Mouse (Mus musculus) testis, postnatal 10 days (tissue): ENCODE data around the gene 9130213A22Rik.

Experiments used
- DNase-seq: peaks from one replicate; pipeline ENCODE4 v3.0.0; 2021; ENCODE audit warnings: low spot score

The 9130213A22Rik gene

DNA sequence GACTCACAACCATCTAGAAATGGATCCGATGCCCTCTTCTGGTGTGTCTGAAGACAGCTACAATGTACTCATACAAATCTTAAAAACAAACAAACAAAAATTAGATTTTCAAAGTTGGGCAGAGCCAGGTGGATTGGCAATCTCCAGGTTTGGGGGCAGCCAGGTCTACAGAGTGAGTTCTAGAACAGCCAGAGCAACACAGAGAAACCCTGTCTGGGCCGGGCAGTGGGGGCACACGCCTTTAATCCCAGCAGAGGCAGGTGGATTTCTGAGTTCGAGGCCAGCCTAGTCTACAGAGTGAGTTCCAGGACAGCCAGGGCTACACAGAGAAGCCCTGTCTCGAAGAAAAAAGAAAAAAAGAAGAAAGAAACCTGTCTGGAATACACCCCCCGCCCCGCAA lies 28.5 kb downstream of the 9130213A22Rik start:
- DNase-seq = peak; percentile 31

DNA sequence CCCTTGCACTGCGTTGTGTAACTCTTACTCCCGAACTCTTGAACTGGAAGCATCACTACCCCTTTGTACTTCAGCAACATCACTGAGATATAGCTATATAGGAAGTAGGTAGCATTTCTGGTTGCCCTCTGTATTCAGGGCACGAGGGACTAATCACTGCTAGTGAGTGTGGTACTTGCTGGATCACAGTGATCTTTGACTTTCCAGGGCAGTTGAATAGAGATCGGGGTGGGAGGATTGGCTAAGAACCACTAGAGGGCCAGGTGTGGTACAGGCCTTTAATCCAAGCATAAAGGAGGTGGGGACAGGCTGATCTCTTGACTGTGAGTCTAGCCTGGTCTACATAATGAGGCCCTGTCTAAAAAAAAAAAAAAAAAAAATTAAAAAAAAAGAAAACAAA lies 29.5 kb downstream of the 9130213A22Rik start:
- DNase-seq = no peak

DNA sequence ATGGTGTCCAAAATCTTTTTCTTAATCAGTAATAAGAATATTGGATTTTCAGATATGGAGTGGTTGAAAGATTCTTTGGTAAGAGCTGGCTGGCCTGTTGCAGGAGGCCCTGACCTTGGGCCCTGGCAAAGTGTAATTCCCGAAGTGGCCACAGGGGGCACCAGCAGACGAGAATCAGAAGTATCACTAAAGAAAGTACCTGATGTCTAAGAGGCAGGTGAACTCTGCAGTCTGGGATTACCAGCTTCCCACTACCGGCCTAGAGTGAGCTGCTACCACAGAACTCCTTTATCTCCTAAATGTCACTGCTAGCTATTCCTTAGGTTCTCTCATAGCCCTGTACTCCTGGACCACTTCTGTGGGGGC lies 30.0 kb downstream of the 9130213A22Rik start:
- DNase-seq = peak; percentile 94

DNA sequence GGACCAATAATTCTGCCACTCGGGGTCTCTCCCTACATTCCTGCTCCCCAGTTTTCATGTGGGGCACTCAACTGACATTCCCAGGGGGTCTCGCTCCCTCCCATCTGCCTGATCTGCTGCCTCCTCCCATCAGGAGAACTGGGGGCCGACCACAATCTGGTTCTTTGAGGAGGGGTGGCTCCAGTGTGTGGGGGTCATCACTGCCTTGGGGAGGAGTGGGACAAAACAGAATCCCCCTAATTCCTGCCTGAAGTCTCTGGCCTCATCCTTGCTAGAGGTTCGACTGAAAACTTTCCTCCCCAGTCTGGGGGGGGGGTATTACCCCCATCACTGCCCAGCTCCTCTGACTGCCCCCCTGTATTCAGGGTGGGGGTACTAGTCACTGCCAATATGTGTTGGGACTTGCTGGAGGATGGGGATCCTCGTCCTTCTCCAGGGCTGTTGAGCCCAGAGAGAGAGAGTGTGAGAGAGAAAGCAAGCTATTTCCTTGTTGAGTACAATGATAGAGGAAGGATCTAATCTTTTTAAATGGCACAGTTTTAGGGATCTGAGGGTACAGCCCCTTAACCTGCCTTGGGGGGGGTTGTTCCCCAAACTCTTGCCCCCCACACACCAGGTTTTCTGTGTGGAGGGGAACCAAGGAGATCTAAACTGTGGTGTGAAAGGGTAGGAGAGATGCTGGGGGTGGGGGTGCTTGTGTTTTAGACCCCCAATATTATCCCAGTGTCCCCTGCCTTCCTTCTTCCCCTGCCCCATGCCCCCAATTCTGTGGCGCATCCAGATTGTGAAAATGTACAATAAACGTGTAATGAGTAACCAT lies 30.6 kb downstream of the 9130213A22Rik start:
- DNase-seq = peak; percentile 36

DNA sequence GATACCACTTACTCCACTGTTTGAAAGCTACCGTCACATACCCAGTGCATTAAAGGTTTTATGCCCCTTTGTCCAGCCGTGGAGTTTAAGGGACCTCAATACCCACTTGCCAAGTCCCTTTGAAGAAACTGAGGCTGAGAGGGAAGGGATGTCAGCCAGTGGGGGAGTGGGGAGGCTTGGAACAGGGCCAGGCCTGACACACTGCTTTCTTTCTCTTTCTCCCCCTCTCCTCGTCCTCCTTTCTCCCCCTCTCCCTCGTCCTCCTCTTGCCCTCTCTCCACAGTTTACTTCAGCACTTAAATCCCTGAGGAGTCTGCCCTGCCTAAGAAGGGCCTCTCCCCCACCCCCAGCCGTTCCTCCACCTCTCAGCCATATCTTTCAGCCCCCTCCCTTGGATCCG lies 32.0 kb downstream of the 9130213A22Rik start:
- DNase-seq = peak; percentile 54

DNA sequence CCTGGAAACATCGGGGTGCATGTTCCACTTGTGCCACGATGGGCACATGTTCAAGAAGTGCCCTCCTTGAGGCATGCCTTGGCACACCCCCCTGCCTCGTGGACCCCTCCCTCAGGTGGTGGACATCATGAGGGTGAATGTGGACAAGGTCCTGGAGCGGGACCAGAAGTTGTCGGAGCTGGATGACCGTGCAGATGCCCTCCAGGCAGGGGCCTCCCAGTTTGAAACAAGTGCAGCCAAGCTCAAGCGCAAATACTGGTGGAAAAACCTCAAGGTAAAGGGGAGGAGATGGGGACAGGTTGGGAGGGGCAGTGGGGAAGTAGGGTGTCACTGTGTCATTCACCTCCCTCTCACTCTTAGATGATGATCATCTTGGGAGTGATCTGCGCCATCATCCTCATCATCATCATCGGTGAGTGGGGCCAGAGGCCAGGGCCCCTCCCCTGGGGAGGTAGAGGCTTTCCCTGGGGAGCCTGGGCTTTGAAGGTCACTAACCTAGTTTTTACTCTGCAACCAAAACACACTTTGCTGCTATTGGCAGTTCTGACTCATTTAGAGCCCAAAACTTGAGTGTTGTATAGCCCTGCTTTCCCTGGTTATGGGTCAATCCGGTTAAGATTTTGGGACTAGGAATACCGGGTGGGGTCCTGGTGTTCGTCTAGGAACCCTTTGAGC lies 32.6 kb downstream of the 9130213A22Rik start:
- peak; percentile 60 for DNase-seq

DNA sequence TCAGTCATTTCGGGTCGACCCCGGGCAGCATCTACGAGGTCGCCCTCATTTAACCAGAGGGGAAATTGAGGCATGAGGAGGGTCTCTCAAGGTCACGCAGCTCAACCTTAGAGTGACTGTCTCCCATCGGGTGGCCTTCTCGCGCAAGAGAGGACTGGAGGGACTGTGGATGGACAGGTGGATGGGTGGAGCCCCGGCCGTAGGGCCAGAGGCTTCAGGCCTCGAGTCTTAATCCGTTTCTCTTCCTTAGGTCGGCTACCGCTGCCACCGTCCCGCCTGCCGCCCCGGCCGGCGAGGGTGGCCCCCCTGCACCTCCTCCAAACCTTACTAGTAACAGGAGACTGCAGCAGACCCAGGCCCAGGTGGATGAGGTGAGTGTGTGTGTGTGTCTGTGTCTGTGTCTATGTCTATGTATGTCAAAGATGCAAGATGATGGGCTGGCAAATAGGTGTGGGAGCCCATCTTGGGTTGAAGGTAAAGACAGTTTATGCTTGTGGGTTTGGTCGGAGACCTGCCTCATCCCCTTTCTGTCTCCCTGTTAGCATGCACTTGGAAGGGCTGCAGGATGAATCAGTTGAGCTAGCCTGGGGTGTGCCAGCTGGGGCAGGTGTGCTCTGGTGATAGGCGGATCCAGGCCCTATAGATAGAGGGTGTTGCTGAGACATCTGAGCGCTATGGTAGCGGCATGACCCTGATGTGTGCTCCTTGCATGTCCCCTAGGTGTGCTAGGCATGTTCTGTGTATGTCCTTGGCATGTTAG lies 33.4 kb downstream of the 9130213A22Rik start:
- no peak for DNase-seq

DNA sequence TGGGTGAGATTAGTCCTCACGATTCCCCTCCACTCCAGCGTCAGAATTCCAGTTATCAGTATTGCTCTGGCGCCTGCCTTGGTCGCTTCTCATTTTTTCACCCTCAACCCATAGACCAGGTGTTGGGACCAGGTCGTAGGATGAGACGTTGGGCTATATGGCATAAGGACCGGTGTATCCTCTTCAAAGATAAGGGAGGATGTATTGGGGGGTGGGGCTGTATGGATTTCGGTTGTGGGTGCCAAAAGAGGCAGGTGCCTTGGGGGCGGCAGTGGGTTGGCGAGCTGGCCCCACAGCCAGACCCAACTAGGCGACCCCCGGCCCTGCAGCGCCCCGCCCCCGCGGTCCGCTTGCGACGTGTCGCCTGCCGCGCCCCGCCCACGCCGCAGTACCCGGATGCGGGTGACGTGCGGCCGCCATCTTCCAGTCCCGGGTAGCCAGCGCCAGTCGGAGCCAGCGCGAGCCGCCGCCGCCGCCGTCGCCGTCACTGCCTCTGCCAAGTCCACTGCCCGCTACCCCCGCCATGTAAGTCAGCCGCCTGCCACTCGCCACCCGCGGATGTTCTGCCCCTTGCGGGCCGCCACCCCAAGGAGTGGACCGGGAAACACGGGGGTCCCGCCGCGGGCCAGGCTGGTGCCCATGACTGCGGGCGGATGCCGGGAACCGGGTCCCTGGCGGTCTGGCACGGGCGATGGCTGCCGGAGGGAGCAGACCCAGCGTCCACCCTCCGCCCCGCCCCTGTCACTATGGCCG lies 34.1 kb downstream of the 9130213A22Rik start, which contains the start of gene Vamp2:
Vamp2 (plus strand) TSS at position 388 of the 753 bp plus-strand sequence.
- peak; percentile 96 for DNase-seq

DNA sequence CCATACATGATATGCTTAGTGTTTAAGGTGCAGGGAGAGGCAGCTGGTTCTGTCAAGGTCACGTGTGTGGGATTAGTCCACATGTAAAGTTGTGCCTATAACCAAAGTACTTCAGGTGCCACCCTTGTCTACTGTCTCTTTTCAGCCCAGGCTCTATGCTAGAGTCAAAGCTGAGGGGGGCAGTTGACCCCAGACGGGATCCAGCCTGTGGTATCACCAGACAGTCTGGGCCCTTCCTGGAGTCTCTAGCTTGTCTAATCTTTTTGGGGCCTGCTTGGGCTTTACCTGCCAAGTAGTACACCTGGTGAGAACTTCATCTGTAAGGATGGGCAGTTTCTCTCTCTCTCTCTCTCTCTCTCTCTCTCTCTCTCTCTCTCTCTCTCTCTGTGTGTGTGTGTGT lies 34.8 kb downstream of the 9130213A22Rik start:
- peak; percentile 39 for DNase-seq

DNA sequence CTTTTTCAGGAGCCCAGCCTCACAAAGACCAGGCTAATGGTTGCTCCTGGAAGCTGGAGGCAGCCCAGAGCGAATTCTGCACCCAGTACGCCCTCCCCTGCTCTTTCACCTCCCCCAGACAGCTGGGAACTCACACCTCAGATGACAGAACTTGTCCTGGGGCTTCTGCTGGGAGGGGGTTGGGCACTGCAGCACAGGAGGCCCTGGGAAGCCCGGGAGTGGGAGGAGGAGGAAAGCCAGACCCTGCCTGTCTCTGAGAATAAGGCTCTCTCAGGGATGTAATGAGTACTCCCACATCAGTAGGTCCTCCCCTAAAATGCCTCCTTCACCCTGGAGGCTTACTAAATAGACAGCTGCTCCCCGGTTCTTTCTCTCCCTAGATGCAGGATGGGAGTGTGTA lies 35.3 kb downstream of the 9130213A22Rik start:
- peak; percentile 68 for DNase-seq

DNA sequence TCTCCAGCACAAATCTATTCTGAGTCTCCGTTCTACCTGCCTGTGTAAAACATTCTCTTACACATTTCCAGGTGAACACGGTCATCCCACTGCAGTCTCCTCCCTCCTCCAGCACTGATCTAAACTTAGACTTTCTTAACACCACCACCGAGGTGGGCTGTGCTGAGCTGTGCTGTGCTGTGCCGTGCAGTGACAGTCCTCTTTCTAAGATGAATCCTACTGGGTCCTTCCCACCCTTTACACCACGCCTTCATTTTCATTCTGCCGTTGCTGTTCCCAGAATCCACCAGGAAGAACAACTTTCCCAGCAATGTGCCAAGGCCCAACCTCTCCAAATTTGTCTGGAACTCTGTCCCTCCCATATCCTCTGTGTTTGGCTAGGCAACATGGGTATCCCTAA lies 36.0 kb downstream of the 9130213A22Rik start:
- no peak for DNase-seq

DNA sequence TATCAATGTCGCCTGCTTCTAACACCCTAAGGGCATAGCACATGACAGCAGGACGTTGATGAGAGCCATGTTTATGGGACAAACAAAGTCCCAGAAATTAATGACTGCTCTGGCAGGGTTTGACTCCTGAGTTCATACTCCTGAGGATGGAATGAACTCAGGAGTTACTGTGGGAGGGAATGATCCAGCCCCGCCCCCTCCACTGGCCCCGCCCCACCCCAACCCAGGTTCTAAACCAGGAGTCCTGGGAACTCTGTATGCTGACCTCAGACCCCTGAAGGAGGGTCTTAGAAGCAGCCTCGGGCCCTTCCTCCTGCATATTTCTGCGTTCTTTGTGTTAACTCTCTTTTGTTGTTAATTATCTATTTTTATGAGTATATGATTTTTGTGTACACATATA lies 36.8 kb downstream of the 9130213A22Rik start:
- DNase-seq = peak; percentile 39

DNA sequence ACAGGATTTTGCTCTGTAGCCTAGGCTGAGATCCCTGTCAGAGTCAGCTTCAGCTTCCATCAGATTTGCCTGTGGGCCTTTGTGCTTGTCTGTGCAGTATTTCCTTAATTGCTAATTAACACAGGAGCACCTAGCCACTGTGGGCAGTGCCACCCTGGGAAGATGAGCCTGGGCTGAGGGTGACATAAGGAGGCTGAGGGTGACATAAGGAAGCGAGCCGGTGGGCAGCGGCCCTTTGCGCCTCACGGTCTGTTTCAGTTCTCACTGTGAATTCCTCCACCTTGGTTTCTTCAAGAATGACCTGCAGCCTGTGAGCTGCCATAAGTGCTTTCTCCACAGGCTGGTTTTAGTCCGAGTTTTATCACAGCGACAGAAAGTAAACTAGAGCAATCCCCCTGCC lies 40.8 kb downstream of the 9130213A22Rik start:
- no peak for DNase-seq

DNA sequence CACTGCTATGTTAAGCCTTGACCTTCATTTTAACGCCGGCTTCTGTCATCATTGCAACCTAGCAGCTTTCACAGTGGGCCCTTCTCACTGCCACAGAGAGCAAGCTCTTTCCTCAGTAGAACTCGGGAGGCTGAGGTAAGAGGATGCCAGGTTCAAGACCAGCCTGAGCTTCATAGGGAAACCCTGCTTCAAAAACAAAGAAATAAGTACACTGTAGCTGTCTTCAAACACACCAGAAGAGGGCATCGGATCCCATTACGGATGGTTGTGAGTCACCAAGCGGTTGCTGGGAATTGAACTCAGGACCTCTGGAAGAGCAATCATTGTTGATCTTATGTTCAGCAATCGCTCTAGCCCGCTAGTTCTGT lies 41.5 kb downstream of the 9130213A22Rik start:
- no peak for DNase-seq

DNA sequence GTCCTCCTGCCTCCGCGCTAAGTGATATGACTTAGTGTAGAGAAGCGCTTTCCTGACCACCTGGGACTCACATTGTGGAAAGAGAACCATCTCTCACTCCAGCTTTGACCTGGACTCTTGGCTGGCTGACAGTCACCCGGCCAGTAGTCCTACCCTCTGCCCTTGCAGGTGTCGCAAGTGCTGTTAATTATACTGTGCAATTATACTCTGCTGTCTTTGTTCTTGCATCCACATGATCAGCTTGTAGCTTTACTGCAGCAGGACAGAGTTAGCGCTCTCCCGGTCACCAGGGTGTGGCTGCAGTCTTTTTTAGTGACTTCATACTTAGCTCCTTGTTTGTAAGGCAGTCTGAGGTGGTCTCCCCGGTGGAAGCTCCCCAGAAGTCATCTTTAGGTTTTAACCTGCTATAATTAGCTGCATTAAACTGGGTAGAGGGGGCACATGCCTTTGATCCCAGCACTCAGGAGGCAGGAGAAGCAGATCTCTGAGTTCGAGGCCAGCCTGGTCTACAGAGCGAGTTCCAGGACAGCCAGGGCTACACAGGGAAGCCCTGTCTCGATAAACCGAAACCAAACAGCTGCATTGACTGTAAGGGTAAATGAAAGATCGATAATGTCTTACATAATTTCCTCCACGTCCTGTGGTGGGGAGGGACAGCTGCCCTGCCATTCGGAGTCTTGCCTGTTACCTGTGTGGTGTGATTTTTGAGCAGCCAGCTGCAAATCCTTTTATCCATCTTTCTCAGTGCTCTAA lies 42.1 kb downstream of the 9130213A22Rik start:
- no peak for DNase-seq

DNA sequence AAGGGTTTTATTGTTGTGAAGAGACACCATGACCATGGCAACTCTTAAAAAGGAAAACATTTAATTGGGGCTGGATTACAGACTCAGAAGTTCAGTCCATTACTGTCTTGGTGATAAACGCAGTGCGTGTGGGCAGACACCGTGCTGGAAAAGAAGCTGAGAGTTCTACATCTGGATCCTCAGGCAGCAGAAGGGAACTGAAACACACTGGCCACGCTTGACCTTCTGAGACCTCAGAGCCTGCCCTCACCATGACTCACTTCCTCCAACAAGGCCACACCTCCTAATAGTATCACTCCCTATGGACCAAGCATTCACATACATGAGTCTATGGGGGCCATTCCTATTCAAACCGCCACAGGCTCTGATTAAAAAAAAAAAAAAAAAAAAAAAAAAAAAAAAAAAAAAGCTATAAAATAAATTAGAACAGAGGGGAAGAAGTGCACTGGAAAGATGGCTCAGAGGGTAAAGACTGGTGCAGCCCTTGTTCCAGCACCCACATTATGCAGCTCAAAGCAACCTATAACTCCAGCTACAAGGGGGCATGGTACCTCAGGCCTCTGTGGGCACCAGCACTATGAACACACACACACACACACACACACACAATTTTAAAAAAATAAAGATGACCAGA lies 43.5 kb downstream of the 9130213A22Rik start:
- no peak for DNase-seq

DNA sequence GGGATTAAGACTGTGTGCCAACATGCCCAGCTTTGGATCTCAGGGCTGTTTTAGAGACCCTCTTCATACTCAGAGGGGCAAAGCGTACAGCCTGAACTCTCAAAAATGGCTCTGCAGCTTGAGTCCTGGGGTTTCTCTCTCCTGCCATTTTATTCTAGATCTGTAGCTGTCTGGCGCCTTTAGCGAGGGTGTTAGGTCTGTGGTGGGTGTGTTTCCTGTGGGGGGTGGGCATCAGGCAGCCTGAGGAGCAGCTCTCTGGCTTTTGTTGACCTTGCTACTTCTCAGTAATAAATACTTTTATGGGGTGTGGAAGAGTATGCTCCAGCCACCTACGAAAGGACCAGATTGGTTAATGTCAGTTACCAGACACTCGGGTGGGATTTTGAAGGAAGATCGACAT lies 44.3 kb downstream of the 9130213A22Rik start:
- DNase-seq = no peak

DNA sequence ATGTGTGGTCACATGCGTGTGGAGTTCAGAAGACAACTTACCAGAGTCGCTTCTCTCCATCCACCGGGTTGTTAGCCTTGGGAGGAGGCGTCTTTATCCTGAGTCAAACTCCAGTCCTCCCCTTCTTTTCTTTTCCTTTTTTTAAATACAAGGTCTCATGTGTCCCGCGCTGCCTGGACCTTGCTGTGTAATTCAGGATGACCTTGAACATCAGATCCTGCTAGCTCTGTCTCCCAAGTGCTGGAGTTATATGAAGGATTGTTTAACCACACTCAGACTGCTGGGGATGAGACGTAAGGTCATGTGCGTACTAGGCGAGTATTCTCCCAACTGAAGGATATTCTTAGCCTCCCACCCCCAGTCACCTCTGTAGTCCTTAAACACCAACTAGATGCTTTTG lies 45.1 kb downstream of the 9130213A22Rik start:
- DNase-seq = no peak

DNA sequence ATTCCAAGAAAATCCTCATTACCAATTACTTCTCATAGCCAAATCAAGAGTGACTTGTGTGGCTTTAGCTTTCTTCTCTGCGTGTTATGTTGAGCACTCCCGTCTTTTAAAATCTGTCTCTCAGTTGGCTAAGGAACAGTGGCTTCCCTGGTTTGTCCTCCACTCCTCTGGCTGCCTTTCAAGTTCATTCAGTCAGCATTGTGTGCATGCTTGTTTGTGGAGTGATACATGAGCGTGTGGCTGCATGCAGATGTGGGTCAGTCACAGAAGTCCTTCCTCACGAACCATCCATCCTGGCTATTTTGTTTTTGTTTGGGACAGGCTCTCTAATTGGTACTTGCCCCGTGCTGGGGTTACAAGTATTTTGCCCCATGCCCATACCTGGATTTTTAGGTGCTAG lies 45.8 kb downstream of the 9130213A22Rik start:
- no peak for DNase-seq

DNA sequence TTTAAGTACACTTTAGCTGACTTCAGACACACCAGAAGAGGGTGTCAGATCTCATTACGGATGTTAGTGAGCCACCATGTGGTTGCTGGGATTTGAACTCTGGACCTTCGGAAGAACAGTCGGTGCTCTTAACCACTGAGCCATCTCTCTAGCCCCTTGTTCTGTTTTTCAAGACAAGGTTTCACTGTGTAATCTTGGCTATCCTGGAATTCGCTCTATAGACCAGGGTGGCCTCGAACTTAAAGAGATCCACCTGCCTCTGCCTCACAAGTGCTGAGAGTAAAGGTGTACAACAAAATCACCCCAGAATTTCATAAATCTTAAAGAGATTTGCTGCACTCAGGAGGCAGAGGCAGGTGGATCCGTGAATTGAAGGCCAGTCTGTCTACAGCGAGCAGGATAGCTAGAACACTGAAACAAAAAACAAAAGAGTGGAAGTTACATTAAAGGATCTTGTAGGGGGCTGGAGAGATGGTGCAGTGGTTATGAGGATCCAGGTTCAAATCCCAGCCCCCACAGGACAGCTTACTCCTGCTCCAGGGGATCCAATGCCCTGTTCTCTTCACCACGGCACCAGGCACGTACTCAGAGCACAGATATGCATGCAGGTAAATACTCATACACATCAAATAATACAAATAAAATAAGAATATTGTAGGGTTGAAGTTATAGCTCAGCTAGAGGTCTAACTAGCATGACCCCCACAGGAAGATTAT lies 46.5 kb downstream of the 9130213A22Rik start:
- no peak for DNase-seq
